Mouse (Mus musculus) stomach, embryonic 15.5 days (tissue): Measurements from ENCODE around the gene Fhad1. TPM values are rescaled to one million over a fixed set of nuclear protein-coding genes. Genes with fewer than 3 reads are reported as not detected.

Source experiments
- ATAC-seq: fragments of 200-750 bp; cut with Nextera tagmentation; 2 replicates; pipeline ENCODE4 v1.8.0; 2017; ENCODE audit warnings: low read depth, moderate number of reproducible peaks, moderate TSS enrichment; ENCODE audit not compliant: insufficient read depth, low FRiP score
- H3K27ac ChIP-seq: fragments of 300-500 bp; sonication (generic); 2 replicates; pipeline ENCODE4 v1.5.1; 2015; ENCODE audit warnings: mild to moderate bottlenecking, inconsistent platforms
- H3K27me3 ChIP-seq: fragments of 300-500 bp; sonication (generic); replicated peaks from 2 replicates; pipeline ENCODE4 v1.6.1; 2015; ENCODE audit warnings: inconsistent platforms
- H3K36me3 ChIP-seq: fragments of 300-500 bp; sonication (generic); 2 replicates; pipeline ENCODE4 v1.6.1; 2015; ENCODE audit warnings: inconsistent platforms
- H3K4me1 ChIP-seq: fragments of 300-500 bp; sonication (generic); 2 replicates; pipeline ENCODE4 v1.6.1; 2015; ENCODE audit warnings: inconsistent platforms
- H3K4me2 ChIP-seq: fragments of 300-500 bp; sonication (generic); 2 replicates; pipeline ENCODE4 v1.6.1; 2015; ENCODE audit warnings: mild to moderate bottlenecking, inconsistent platforms
- H3K4me3 ChIP-seq: fragments of 300-500 bp; sonication (generic); replicated peaks from 2 replicates; pipeline ENCODE4 v1.5.1; 2015; ENCODE audit warnings: inconsistent platforms
- H3K9ac ChIP-seq: fragments of 300-500 bp; sonication (generic); 2 replicates; pipeline ENCODE4 v1.6.1; 2015; ENCODE audit warnings: inconsistent platforms
- H3K9me3 ChIP-seq: fragments of 300-500 bp; sonication (generic); 2 replicates; pipeline ENCODE4 v1.6.1; 2016; ENCODE audit warnings: inconsistent platforms
- WGBS: fragments of 180-500 bp; shearing (Covaris S2); methylation state at CpG from one replicate; pipeline ENCODE4 v1.1.7; 2015; 5-methylcytosine and 5-hydroxymethylcytosine counted together
- polyA plus RNA-seq: library from polyadenylated mRNA; unstranded; fragments of >200 nt; fragmentation: Nextera tagmentation; extraction: Ambion mirVana; gene quantifications from 2 replicates; pipeline ENCODE4 v1.2.1, GENCODE M21; 2015

Fhad1 gene
- polyA plus RNA-seq, 1 experiment from 2014 or later: 2.7 TPM

GRCm38 (mm10) chr4:141897838-141898237 is 117.0 kb downstream of the Fhad1 start:
- H3K4me3 ChIP-seq: no peak overlapping the region
- H3K4me1 ChIP-seq: peaks cover 26% of the 10 kb centered on the region
- H3K4me2 ChIP-seq: no peak overlapping the region
- no peaks in the 10 kb centered on the region for H3K27me3 ChIP-seq
- ATAC-seq: no peak
- no peak overlapping the region for H3K9ac ChIP-seq
- no peaks in the 10 kb centered on the region for H3K9me3 ChIP-seq
- H3K36me3 ChIP-seq: no peaks in the 10 kb centered on the region
- H3K27ac ChIP-seq: no peak overlapping the region
- 36% methylated on average over 3 of the region's 3 CpGs for WGBS

- Histone ChIP-seq H3K4me1 (peaks cover 26% of the 10 kb centered on the region), H3K4me3 (no peak overlapping the region), H3K4me2 (no peak overlapping the region), H3K27ac (no peak overlapping the region), H3K36me3 (no peaks in the 10 kb centered on the region), H3K27me3 (no peaks in the 10 kb centered on the region), H3K9me3 (no peaks in the 10 kb centered on the region), H3K9ac (no peak overlapping the region)
- ATAC-seq: no peak
- 73% methylated on average over 6 of the region's 6 CpGs for WGBS
Measured at GRCm38 (mm10) chr4:141897225-141897624, 117.7 kb downstream of the Fhad1 start.

DNA sequence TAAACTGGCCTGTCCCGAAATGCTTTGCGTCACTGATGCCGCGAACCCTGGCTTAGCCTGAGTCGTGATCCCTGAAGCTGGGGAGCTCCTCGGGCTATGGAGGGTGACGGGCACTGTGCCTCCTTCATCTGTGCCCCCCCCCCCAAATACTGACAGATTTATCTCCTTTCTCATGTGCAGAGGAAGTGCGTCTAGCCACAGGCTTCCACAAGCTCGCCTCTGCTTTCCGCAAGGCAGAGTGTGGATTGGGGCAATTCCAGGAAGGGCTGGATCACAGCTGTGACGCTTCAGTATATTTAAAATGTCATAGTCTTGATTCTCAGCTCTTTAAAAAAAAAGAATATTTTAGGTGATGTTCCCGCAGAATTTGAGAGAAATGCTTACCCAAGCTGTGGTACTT is 119.1 kb downstream of the Fhad1 start:
- Histone ChIP-seq H3K9ac (no peak overlapping the region), H3K4me2 (no peak overlapping the region), H3K27ac (0 out of 2 replicates have a peak overlapping the region, but pooled peaks have one; percentile 17), H3K9me3 (no peaks in the 10 kb centered on the region), H3K4me1 (peaks cover 26% of the 10 kb centered on the region), H3K27me3 (no peaks in the 10 kb centered on the region), H3K36me3 (no peaks in the 10 kb centered on the region), H3K4me3 (no peak overlapping the region)
- 35% methylated on average over 12 of the region's 12 CpGs for WGBS
- ATAC-seq: no peak

DNA sequence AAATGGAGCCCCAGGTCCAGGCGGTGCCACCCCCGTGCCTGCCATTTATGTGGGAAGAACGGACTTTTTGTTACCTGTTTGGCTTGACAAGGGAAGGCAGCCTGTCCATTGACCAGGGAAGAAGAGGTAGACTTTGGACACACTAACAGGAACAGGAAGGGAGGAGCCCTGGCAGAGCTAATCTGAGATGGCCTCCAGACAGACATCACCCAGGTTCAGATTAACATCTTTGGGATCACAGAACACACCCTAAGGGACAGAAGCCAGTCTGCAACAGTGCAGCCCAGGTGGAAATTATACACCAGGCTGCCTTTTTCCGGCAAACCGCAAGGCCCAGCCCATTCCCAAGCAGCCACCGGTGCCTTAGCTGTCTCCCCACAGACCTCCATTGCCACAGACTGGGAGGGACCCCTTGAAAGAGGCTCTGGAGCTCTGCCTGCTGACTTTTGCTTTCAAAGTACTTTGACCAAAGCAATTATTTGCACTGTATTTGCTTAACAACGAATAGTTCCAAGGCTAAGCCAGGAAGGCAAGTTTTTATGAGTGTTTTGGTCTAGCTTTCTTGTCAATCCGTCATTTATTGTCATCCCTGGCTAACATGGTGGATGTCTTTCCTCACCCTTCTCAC is 121.6 kb downstream of the Fhad1 start:
- H3K27me3 ChIP-seq: no peaks in the 10 kb centered on the region
- no peaks in the 10 kb centered on the region for H3K9me3 ChIP-seq
- WGBS: 76% methylated on average over 8 of the region's 8 CpGs
- H3K27ac ChIP-seq: no peak overlapping the region
- H3K4me3 ChIP-seq: no peak overlapping the region
- H3K36me3 ChIP-seq: no peaks in the 10 kb centered on the region
- 0 out of 2 replicates have a peak, but pooled peaks cover 14% of the 10 kb centered on the region for H3K4me1 ChIP-seq
- no peak for ATAC-seq
- H3K9ac ChIP-seq: no peak overlapping the region
- no peak overlapping the region for H3K4me2 ChIP-seq

DNA sequence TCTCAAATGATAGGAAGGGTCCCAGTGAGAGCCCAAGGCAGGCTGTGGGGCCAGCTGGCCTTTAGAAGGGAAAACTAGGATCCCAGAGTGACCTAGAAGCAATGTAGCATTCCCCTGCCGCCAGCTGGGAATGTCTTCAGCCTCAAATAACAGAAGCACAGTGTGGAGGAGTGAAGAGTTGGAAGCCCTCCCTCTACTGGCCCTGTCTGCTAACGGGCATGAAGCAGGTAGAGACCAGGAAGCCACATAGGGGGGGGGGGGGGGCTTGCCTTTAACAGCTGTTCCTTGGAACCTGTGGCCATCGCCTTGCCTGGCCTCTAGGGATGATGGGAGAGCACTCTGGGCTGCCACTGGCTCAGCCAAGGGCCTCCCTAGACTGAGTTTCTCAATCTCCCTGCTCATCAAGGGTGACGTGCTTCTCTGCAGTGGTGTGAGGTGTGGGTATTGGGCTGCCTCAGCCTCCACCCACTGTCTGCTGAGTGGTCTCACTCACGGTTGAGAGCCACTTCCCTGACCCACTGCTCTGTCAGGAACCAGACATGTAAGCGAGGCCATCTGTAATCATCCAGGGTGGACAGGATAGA is 128.4 kb downstream of the Fhad1 start:
- no peak overlapping the region for H3K9ac ChIP-seq
- H3K9me3 ChIP-seq: no peaks in the 10 kb centered on the region
- no peak overlapping the region for H3K4me2 ChIP-seq
- ATAC-seq: peak; percentile 48; the same call in 1 of the 2 replicates
- H3K4me1 ChIP-seq: peaks cover 20% of the 10 kb centered on the region; the same call in 1 of the 2 replicates
- no peak overlapping the region for H3K4me3 ChIP-seq
- 40% methylated on average over 6 of the region's 6 CpGs for WGBS
- H3K27me3 ChIP-seq: no peaks in the 10 kb centered on the region
- H3K27ac ChIP-seq: no peak overlapping the region
- H3K36me3 ChIP-seq: no peaks in the 10 kb centered on the region

GRCm38 (mm10) chr4:141885451-141885850 is 129.4 kb downstream of the Fhad1 start:
- no peak overlapping the region for H3K4me3 ChIP-seq
- no peaks in the 10 kb centered on the region for H3K9me3 ChIP-seq
- H3K4me2 ChIP-seq: no peak overlapping the region
- no peak overlapping the region for H3K27ac ChIP-seq
- ATAC-seq: no peak
- no peaks in the 10 kb centered on the region for H3K27me3 ChIP-seq
- 62% methylated on average over 9 of the region's 9 CpGs for WGBS
- H3K9ac ChIP-seq: no peak overlapping the region
- H3K36me3 ChIP-seq: no peaks in the 10 kb centered on the region
- peaks cover 24% of the 10 kb centered on the region; the same call in 1 of the 2 replicates for H3K4me1 ChIP-seq

DNA sequence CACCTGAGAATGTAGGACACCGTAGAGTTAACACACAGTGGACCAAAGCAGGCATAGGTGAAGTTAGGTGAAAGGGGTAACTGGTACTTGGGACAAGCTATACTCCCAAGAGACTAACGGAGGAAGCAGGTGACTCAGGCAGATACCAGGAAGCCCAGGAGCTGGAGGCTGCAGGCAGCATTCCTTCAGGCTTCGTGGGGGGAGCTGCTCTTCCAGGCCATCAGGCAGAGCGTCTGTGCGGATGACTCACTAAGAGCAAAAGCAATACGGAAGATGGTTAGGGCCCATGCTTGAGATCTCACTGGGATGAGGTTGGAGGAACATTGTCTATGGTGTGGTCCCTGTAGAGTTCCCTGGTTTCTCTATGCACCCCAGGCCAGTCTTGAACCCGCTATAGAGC is 132.0 kb downstream of the Fhad1 start:
- Histone ChIP-seq H3K4me2 (no peak overlapping the region), H3K4me1 (peaks cover 24% of the 10 kb centered on the region; the same call in 1 of the 2 replicates), H3K4me3 (no peak overlapping the region), H3K9me3 (no peaks in the 10 kb centered on the region), H3K36me3 (no peaks in the 10 kb centered on the region), H3K27me3 (no peaks in the 10 kb centered on the region), H3K27ac (no peak overlapping the region), H3K9ac (no peak overlapping the region)
- no peak for ATAC-seq
- 78% methylated on average over 7 of the region's 7 CpGs for WGBS

- H3K4me1 ChIP-seq: peaks cover 24% of the 10 kb centered on the region; the same call in 1 of the 2 replicates
Measured at GRCm38 (mm10) chr4:141881950-141882349, 132.9 kb downstream of the Fhad1 start.

DNA sequence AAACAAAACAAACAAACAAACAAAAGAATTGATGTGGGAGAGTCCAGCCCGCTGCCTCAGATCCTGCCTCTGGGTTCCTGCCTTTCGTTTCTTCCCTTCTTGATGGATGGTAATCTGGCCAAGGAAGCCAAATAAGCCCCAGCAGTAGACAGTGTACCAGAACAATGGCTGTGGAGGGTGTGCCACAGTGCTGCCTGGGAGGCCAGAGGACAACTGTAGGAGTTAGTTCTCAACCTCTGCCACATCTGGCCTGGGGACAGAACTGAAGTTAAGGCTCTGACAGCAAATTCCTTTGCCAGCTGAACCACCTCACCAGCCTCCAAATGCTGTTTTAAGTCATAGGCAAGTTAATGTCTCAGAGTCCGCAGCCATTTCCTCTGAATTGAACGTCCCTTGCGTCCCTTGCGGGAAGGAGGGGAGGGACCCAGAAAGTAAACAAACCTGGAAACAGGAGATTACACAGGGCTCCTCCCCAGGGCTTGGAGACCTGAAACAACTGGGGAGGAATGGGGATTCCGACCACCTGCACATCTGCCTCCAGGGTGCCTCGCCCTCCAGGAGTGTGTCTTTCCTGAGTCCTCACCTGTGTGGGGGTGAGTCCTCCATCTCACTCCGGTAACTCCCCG is 133.5 kb downstream of the Fhad1 start:
- Histone ChIP-seq H3K9ac (no peak overlapping the region), H3K4me2 (no peak overlapping the region), H3K36me3 (no peaks in the 10 kb centered on the region), H3K4me3 (no peak overlapping the region), H3K27ac (no peak overlapping the region), H3K27me3 (no peaks in the 10 kb centered on the region), H3K4me1 (peaks cover 20% of the 10 kb centered on the region; the same call in 1 of the 2 replicates), H3K9me3 (no peaks in the 10 kb centered on the region)
- WGBS: 44% methylated on average over 10 of the region's 10 CpGs
- no peak for ATAC-seq

More at GRCm38 (mm10) chr4:141881950-141882349, 132.9 kb downstream of the Fhad1 start:
- ATAC-seq: no peak
- Histone ChIP-seq H3K4me3 (no peak overlapping the region), H3K36me3 (no peaks in the 10 kb centered on the region), H3K27ac (no peak overlapping the region), H3K9me3 (no peaks in the 10 kb centered on the region), H3K27me3 (no peaks in the 10 kb centered on the region), H3K4me2 (no peak overlapping the region), H3K9ac (no peak overlapping the region)
- 43% methylated on average over 5 of the region's 5 CpGs for WGBS

GRCm38 (mm10) chr4:141879875-141880274 is 135.0 kb downstream of the Fhad1 start:
- H3K4me2 ChIP-seq: no peak overlapping the region
- 0 out of 2 replicates have a peak, but pooled peaks cover 21% of the 10 kb centered on the region for H3K4me1 ChIP-seq
- H3K27ac ChIP-seq: no peak overlapping the region
- no peaks in the 10 kb centered on the region for H3K36me3 ChIP-seq
- no peak overlapping the region for H3K4me3 ChIP-seq
- no peaks in the 10 kb centered on the region for H3K27me3 ChIP-seq
- WGBS: 36% methylated on average over 9 of the region's 9 CpGs
- no peaks in the 10 kb centered on the region for H3K9me3 ChIP-seq
- no peak for ATAC-seq
- H3K9ac ChIP-seq: no peak overlapping the region

GRCm38 (mm10) chr4:141879074-141879473 is 135.8 kb downstream of the Fhad1 start:
- Histone ChIP-seq H3K9ac (no peak overlapping the region), H3K4me3 (no peak overlapping the region), H3K36me3 (no peaks in the 10 kb centered on the region), H3K4me1 (0 out of 2 replicates have a peak, but pooled peaks cover 21% of the 10 kb centered on the region), H3K27me3 (no peaks in the 10 kb centered on the region), H3K27ac (peak overlapping the region; percentile 6; the same call in 1 of the 2 replicates), H3K9me3 (no peaks in the 10 kb centered on the region), H3K4me2 (no peak overlapping the region)
- no peak for ATAC-seq
- 55% methylated on average over 4 of the region's 4 CpGs for WGBS

DNA sequence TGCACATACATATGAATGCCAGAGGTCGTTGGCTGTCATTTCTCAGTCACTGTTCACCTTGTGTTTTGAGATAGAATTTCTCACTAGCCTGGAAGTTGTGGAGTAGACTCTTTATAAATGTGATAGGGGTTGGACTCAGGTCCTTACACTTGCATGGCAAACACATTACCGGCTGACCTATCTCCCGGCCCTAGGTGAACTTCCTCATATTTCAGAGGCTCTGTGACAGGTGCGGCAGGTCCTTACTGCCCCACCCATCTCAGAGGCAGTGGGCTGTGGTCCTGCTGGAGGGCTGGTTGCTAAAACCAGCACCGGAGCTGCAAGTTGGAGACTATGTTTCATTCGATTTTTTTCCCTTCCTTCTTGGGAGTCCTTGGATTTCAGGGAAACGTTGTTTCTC is 136.3 kb downstream of the Fhad1 start:
- H3K36me3 ChIP-seq: no peaks in the 10 kb centered on the region
- H3K9ac ChIP-seq: no peak overlapping the region
- 33% methylated on average over 7 of the region's 7 CpGs for WGBS
- no peaks in the 10 kb centered on the region for H3K27me3 ChIP-seq
- H3K27ac ChIP-seq: peak overlapping the region; percentile 6; the same call in 1 of the 2 replicates
- H3K4me1 ChIP-seq: 0 out of 2 replicates have a peak, but pooled peaks cover 21% of the 10 kb centered on the region
- 0 out of 2 replicates have a peak, but pooled peaks have one; percentile 25 for ATAC-seq
- H3K4me2 ChIP-seq: no peak overlapping the region
- H3K9me3 ChIP-seq: no peaks in the 10 kb centered on the region
- H3K4me3 ChIP-seq: no peak overlapping the region
